Mouse (Mus musculus) kidney, postnatal 14 days (tissue): ENCODE data around the gene Chst11.
A peak's percentile ranks its signal among the peaks of the same experiment; 100 is the strongest.

ENCODE experiments used
- DNase-seq: peaks from one replicate; pipeline ENCODE4 v3.0.0; 2022; ENCODE audit warnings: mixed read lengths

Chst11 gene

DNA sequence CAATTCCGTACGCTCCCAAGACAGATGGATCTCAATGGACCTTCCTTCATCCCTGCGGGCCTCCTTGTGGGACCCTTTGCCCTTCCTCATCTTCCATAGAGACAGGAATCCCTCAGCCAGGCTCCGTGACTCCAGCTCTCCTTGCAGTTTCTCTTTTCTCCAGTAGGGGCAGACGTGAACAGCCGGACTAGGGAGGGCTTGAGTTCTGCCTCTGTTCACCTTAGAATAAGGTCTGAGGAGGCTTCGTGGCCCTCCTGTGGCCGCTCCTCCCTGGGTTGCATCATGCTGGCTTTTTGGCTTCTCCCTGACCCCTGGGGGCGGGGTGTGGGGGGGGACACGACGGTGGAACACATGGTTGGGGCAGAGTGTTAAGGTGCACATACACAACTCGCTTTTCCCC is 234.4 kb downstream of the Chst11 start:
- DNase-seq, result peak; percentile 58

DNA sequence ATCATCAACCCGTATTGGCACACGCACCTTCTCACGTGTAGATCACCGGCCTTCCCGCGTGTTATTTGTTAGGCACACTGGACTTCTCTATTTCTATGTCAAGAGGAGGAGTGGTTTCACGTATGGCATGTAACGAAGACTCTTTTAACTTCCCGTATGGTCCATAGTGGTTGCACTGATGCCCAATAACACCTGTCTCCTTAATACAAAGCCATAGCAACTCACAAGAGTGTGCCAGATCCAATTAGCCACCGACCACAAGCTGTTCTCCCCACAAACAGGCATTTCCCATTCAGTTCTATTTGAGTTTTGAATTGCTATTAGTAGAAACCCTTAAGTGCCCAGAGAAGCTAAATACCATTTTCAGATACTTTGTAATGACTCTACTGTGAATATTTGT is 234.9 kb downstream of the Chst11 start:
- DNase-seq, result no peak

DNA sequence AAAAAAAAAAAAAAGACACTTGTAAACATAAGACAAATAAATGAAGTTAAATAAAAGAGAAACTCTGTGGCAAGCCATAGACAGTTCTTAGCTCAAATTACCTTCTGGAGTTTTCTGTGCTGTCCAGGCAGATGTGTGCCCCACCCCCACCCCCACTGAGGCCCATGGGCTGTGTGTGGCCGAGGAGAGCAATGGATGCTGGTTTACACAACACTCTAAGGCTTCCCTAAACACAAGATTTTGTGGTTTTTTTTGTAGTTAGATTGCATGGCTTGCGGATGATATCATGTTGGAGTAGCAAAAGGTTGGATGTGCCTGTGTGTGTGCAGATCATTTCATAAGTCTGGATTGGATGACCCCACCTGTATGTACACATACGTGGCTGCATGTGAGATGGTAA is 235.5 kb downstream of the Chst11 start:
- no peak for DNase-seq

DNA sequence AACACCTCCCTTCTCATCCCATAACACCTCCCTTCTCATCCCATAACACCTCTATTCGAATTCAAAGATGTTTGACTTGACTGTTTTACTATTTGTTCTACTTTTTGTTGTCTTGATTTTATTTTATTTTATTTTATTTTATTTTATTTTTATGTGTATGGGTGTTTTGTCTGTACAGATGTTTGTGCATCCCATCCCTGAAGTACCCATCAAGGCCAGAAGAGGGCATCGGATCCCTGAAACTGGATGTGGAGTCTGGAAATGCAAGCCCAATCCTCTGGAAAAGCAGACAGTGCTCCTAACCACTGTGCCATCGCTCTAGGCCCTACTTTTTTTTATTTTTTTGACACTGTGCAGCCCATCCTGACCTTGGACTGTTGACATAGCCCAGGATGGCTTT is 239.7 kb downstream of the Chst11 start:
- peak; percentile 37 for DNase-seq

DNA sequence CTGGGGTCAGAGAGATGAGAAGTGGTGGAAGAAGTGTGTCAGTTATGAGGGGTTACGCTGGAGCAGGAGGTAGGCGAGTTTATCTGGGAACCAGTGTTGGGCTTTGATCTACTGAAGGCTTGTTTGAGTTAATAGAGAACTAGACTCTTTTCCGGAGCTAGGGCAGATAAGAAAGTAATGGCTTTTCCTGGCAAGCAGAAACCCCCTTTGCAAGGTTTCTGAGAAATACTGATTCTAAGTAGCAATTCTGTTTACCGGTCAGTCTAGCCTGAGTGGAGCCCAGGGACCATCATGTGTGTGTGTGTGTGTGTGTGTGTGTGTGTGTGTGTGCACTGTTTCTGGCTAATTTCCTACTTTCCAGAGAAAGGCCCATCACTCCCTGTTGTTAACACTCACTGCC is 243.3 kb downstream of the Chst11 start:
- DNase-seq, result no peak

DNA sequence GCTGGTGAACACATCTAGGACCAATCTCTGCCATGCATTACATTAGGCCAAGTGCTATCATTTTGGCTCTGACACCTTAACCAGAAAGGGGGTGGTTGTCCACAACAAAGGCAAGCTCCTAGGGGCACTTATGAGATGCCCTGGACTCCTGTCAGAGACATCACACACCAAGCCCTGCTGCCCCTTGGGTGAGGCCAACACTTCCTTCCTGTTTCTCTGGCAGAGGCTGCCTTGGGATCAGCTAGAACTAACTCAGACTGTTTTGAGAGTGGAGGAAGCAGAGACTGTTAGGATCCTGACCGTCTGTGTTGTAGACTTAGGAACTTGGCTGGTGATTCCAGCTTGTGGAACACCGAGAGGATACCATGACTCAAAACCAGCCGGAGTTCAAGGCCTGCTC is 248.7 kb downstream of the Chst11 start:
- no peak for DNase-seq

DNA sequence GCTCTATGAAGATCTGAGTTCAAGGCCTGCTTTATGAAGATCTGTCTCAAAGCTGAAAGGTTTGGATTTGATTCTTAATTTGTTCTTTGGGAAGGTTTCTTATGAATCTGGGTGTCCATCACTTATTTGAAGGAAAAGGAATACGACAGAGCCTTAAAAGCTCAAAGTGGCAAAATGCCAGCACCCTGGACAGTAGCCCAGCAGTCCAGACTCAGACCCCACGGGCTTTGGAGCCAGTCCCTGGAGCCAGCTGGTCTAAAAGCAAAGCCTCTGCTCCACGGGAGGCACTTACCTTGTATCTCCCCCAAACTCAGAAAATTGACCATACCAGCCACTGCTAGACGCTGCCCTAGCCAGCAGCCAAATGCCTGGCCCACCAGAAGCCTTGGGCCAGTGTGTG is 249.1 kb downstream of the Chst11 start:
- DNase-seq, result peak; percentile 21

DNA sequence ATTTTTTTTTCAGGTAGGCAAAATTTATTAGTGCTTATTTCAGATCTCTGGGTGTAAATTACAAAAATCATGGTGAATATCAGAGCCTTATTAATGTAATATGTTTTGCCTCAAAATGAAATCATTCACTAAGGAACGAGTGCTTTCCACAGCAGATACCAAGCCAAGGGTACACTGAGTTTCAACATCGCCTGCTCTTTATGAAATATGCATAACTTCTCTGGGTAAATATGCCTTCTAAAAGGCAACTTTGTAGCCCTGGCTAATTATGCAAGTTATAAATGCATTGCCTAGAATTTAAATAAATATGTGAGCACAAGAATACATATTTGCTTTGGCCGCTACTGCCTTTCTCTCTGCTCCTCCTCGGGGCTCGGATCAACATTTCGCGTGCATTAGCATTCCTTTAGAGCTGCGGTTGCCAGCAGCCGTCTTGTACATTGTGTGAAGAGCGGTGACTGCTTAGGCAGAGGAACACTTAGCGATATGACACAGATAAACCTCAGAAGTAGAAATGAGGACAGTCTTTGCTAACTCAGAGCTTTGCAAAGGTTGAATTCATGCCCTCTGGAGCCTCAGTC is 256.9 kb downstream of the Chst11 start:
- DNase-seq, result no peak

DNA sequence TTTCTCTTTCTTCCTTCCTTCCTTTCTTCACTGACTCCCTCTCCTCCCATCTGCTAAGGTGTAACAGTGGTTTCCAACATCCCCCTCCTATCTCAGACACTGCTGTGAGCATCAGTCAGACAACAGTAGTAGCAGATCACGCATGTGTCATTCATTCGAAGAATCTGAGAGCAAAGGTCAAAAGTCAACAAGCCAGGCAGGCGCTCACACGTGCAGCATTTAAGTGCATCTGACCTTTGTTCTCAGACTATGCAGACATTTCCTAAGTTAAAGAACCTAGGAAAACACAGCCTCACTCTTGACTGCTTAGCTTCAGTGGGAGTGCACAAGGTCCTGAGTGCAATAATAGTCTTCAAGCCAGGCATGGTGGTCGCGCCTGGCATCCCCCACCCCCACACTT is 258.8 kb downstream of the Chst11 start:
- DNase-seq, result peak; percentile 42
